Mouse (Mus musculus) hindbrain, postnatal 0 days (tissue): ENCODE measurements around the gene Ing1. TPM values are rescaled to one million over a fixed set of nuclear protein-coding genes. Genes with fewer than 3 reads are reported as not detected.

Experiments
- ATAC-seq: fragments of 200-750 bp; cut with Nextera tagmentation; 2 replicates; pipeline ENCODE4 v1.8.0; 2017; ENCODE audit warnings: mild to moderate bottlenecking, moderate TSS enrichment, moderate library complexity
- DNase-seq: peaks from one replicate; pipeline ENCODE4 v3.0.0-alpha.2; 2015; ENCODE audit warnings: low spot score
- H3K27ac ChIP-seq: fragments of 300-500 bp; sonication (generic); 2 replicates; pipeline ENCODE4 v1.5.1; 2014; ENCODE audit warnings: mild to moderate bottlenecking
- H3K27me3 ChIP-seq: fragments of 300-500 bp; sonication (generic); 2 replicates; pipeline ENCODE4 v1.6.1; 2014; ENCODE audit warnings: low read length, mixed read lengths; ENCODE audit not compliant: insufficient read depth
- H3K36me3 ChIP-seq: fragments of 300-500 bp; sonication (generic); 2 replicates; pipeline ENCODE4 v1.6.1; 2014; ENCODE audit warnings: low read length, mixed read lengths; ENCODE audit not compliant: insufficient read depth
- H3K4me1 ChIP-seq: fragments of 300-500 bp; sonication (generic); 2 replicates; pipeline ENCODE4 v1.6.1; 2014; ENCODE audit warnings: antibody characterized with exemption, low read length, mixed read lengths; ENCODE audit not compliant: insufficient read depth
- H3K4me2 ChIP-seq: fragments of 300-500 bp; sonication (generic); 2 replicates; pipeline ENCODE4 v1.6.1; 2014; ENCODE audit warnings: low read depth, mild to moderate bottlenecking, low read length, moderate library complexity, mixed read lengths
- H3K4me3 ChIP-seq: fragments of 300-500 bp; sonication (generic); 2 replicates; pipeline ENCODE4 v1.5.1; 2014; ENCODE audit warnings: low read length
- H3K9ac ChIP-seq: fragments of 300-500 bp; sonication (generic); replicated peaks from 2 replicates; pipeline ENCODE4 v1.6.1; 2014; ENCODE audit warnings: mild to moderate bottlenecking, low read length, moderate library complexity, mixed read lengths
- H3K9me3 ChIP-seq: fragments of 300-500 bp; sonication (generic); 2 replicates; pipeline ENCODE4 v1.6.1; 2016; ENCODE audit warnings: low read length, mixed read lengths
- CTCF ChIP-seq: IDR thresholded peaks from 2 replicates; pipeline ENCODE4 v1.5.1; 2016; ENCODE audit warnings: antibody characterized with exemption, control low read depth, low read depth
- WGBS: fragments of 180-500 bp; shearing (Covaris S2); extraction: QIAGEN DNeasy Blood & Tissue Kit; methylation state at CpG from one replicate; pipeline ENCODE4 v1.1.7; 2014; 5-methylcytosine and 5-hydroxymethylcytosine counted together
- polyA plus RNA-seq: library from polyadenylated mRNA; unstranded; fragments of >200 nt; fragmentation: Nextera tagmentation; extraction: Ambion mirVana; gene quantifications from 2 replicates; pipeline ENCODE4 v1.2.1, GENCODE M21; 2015
- total RNA-seq: library from RNA; depleted of rRNA; stranded (reverse); fragments of >200 nt; gene quantifications from 2 replicates; pipeline ENCODE4 v1.2.3, GENCODE M21; 2014

Ing1 gene
- total and polyA plus RNA-seq, 2 experiments from 2014 or later, result 19.0 to 38.3 TPM

DNA sequence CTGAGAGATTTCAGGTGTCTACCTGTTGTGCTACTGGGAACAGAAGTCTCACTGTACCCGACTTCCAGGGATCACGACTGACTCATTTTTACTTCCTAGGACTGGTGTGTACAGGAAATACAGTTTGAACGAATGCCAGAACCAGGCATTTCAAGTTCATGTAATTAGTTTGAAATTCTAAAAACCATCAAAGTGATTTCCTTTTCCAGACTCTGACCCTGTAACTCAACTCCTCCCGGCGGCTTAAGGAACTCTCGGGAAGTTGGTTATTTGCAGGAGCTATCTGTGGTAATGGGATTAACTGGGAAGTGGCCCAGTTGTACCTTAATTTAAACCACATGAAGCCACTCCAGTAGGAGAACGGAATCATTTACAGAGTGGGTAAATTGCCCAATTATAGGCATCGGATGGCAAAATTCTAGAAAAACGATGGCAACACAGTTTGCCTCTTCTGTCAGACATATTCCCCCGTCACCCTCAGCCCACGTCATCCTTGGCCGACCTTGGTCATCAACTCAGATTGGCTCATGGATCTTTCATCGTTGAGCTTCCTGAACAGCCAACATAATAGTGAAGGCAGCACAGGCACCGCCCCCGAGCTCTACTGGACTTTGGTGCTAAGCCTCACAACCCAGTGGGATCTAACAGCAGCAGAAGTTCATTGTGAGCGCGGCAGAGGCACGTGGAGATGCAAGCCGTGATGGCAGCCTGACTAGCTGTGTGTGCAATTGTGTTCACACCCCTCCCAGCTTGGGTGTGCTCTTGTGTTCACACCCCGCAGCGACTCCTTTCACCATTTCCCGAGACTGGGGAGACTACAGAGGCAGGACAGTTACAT, 14.1 kb downstream of the Ing1 start:
- no peak overlapping the region for H3K9ac ChIP-seq
- DNase-seq (no peak), ATAC-seq (no peak)
- H3K27me3 ChIP-seq, result no peaks in the 10 kb centered on the region
- H3K27ac ChIP-seq, result no peak overlapping the region
- H3K36me3 ChIP-seq, result no peaks in the 10 kb centered on the region
- no peaks in the 10 kb centered on the region for H3K4me1 ChIP-seq
- H3K4me2 ChIP-seq, result no peak overlapping the region
- 88% methylated on average over 22 of the region's 22 CpGs for WGBS
- TF ChIP-seq CTCF, result no peak
- H3K4me3 ChIP-seq, result no peak overlapping the region
- H3K9me3 ChIP-seq, result no peaks in the 10 kb centered on the region

DNA sequence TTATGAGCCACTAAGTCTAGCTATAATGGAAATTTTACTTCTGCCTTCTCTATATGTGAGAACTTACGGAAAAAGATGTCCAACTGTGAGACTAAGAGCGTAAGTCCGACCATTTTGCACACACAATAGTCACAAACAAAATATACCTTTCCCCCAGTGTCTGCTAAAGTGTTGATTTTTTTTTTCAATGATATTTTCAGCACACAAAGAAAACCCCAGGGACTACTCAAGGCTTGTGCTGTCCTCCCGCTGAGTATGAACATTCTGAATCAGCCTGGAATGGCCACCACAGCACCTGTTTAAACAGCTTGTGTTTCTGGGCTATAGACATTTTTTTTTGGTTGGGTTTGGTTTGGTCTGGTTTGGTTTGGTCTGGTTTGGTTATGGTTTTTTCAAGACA, 15.4 kb downstream of the Ing1 start:
- Histone ChIP-seq H3K4me3 (no peak overlapping the region), H3K36me3 (no peaks in the 10 kb centered on the region), H3K9me3 (no peaks in the 10 kb centered on the region), H3K4me2 (no peak overlapping the region), H3K27me3 (no peaks in the 10 kb centered on the region), H3K9ac (no peak overlapping the region), H3K4me1 (no peaks in the 10 kb centered on the region), H3K27ac (no peak overlapping the region)
- no peak for TF ChIP-seq CTCF
- WGBS, result 89% methylated on average over 4 of the region's 4 CpGs
- ATAC-seq, result no peak
- no peak for DNase-seq

DNA sequence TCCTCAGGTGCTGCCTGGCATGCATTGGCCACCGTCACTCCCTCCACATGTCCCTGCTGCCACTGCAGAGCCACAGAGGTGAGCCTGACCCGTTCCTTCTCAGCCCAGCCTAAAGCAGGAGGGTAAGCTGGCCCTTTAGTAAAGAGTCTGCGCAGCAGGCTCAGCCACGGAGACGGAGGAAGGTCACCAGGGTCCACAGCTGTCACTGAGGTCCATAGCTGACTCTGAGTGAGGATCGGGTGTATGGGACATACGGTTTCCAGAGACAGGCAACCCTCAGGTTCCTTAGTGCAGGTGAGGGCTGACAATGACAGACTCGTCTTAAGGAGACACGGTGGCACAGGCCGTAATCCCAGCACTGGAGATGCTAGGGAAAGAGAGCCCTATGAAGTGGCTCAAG, 16.6 kb downstream of the Ing1 start:
- H3K4me3 ChIP-seq, result no peak overlapping the region
- H3K9ac ChIP-seq, result no peak overlapping the region
- no peak for DNase-seq
- H3K27ac ChIP-seq, result no peak overlapping the region
- no peaks in the 10 kb centered on the region for H3K4me1 ChIP-seq
- no peak for ATAC-seq
- WGBS, result 87% methylated on average over 10 of the region's 10 CpGs
- H3K27me3 ChIP-seq, result no peaks in the 10 kb centered on the region
- no peak for TF ChIP-seq CTCF
- H3K36me3 ChIP-seq, result no peaks in the 10 kb centered on the region
- H3K9me3 ChIP-seq, result no peaks in the 10 kb centered on the region
- no peak overlapping the region for H3K4me2 ChIP-seq

DNA sequence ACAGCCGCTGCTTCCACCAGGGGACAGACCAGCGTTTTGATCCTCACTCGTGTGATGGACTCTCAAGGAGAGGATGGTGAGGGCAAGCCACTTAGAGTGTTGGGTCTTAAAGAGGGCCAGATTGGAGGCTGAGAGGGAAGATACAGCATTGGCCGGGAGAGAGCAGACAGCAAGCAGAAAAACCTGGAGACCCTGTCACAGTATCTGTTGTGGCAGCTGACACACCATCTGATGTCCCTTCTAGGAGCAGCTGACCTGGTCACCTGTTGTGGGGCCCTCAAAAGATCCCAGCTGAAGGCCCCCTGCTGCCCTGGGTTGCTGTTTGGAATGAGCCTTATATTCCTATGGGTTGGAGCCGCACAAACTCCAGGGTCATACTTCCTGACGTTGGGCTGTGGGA, 17.1 kb downstream of the Ing1 start:
- Histone ChIP-seq H3K27ac (no peak overlapping the region), H3K36me3 (no peaks in the 10 kb centered on the region), H3K4me3 (no peak overlapping the region), H3K27me3 (no peaks in the 10 kb centered on the region), H3K4me2 (no peak overlapping the region), H3K9me3 (no peaks in the 10 kb centered on the region), H3K9ac (no peak overlapping the region), H3K4me1 (no peaks in the 10 kb centered on the region)
- 76% methylated on average over 6 of the region's 6 CpGs for WGBS
- DNase-seq (no peak), ATAC-seq (no peak)
- no peak for TF ChIP-seq CTCF

DNA sequence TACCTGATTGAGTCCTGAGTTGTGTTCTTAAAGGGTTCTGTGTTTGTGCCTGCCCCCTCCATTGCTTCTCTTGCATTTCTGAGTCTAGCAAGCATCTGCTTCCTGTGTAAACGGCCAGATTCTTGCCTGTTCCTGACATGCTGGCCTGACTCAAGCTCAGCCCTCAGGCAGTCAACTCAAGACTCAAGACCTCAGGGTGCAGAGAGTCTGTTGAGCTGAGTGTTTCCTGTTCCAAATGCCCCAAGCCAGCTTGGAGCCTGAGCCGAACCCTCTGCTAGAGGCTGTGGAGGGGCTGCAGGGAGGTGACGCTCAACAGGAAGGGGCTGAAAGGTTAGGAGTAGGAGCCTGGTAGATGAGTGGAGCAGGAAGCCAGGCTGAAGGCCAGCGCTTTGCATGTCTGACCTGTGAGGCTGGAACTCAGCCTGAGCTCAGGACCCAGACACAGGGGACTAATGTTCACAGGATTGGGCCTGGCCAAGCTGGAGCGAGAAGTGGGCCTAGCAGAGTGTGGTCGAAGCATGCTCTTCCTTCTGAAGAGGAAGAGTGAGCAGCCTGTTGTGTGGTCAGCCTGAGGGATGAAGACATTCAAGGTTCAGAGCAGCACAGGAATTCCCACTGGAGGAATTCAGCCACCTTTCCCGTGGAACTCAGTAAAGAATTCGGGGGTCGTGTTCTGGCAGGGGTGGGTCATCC, 19.7 kb downstream of the Ing1 start:
- H3K4me3 ChIP-seq, result no peak overlapping the region
- DNase-seq, result no peak
- TF ChIP-seq CTCF, result no peak
- H3K27ac ChIP-seq, result no peak overlapping the region
- H3K9me3 ChIP-seq, result no peaks in the 10 kb centered on the region
- no peak overlapping the region for H3K9ac ChIP-seq
- H3K4me2 ChIP-seq, result no peak overlapping the region
- no peaks in the 10 kb centered on the region for H3K36me3 ChIP-seq
- no peaks in the 10 kb centered on the region for H3K4me1 ChIP-seq
- WGBS, result 78% methylated on average over 9 of the region's 9 CpGs
- ATAC-seq, result no peak
- no peaks in the 10 kb centered on the region for H3K27me3 ChIP-seq

DNA sequence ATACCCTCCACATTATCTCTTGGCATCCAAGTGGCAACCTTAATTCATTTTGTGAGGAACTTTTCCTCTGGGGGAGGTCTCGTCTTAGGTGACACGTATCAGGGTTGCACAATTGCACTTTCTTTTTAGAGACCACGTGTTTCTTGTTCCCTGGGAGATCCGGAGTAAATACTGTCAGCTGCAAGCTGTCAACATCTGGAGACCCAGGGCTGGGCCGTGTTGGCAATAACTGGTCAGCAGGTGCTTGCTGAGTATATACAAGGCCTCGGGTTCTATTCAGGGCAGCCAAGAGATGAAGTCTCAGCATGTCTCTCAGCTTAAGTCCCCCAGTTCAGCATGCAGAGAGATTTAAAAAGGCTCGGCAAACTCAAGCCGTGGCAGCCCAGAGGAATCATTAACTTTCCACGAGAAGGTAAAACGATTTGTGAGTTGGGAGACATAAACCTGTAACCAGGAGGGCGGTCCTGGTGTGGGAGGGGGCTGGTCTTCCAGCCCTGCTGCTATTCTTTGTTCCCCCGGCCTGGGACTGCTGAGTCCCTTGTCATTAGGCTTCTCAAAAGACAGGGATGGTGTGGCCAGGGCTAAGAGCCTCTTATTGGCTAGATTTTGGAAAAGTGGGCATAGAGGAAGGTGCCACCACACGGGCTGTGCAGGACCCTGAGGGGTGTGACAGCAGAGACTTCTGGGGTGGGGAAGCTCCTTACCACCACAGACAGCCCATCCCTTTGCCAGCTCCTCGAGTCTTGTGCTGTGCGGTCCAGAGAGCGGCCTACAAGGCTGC, 20.4 kb downstream of the Ing1 start:
- ATAC-seq (no peak), DNase-seq (no peak)
- Histone ChIP-seq H3K36me3 (no peaks in the 10 kb centered on the region), H3K4me1 (no peaks in the 10 kb centered on the region), H3K27me3 (no peaks in the 10 kb centered on the region), H3K4me3 (no peak overlapping the region), H3K27ac (no peak overlapping the region), H3K9me3 (no peaks in the 10 kb centered on the region), H3K9ac (no peak overlapping the region), H3K4me2 (no peak overlapping the region)
- 57% methylated on average over 16 of the region's 16 CpGs for WGBS
- no peak for TF ChIP-seq CTCF
